Mouse (Mus musculus) midbrain, embryonic 16.5 days (tissue): ENCODE measurements around the gene Mgat4e. TPM values are rescaled to one million over a fixed set of nuclear protein-coding genes. Genes with fewer than 3 reads are reported as not detected.

Experiments used
- ATAC-seq: fragments of 200-750 bp; cut with Nextera tagmentation; 2 replicates; pipeline ENCODE4 v1.8.0; 2017; ENCODE audit warnings: moderate TSS enrichment
- H3K27ac ChIP-seq: fragments of 300-500 bp; sonication (generic); 2 replicates; pipeline ENCODE4 v1.5.1; 2014; ENCODE audit warnings: mild to moderate bottlenecking, low read length, mixed read lengths
- H3K27me3 ChIP-seq: fragments of 300-500 bp; sonication (generic); 2 replicates; pipeline ENCODE4 v1.6.1; 2014; ENCODE audit warnings: low read depth, low read length, mixed read lengths; ENCODE audit not compliant: control insufficient read depth, insufficient read depth
- H3K36me3 ChIP-seq: fragments of 300-500 bp; sonication (generic); 2 replicates; pipeline ENCODE4 v1.6.1; 2014; ENCODE audit warnings: mild to moderate bottlenecking, low read length, moderate library complexity, mixed read lengths; ENCODE audit not compliant: control insufficient read depth, insufficient read depth
- H3K4me1 ChIP-seq: fragments of 300-500 bp; sonication (generic); 2 replicates; pipeline ENCODE4 v1.6.1; 2014; ENCODE audit warnings: mild to moderate bottlenecking, low read length, mixed read lengths; ENCODE audit not compliant: control insufficient read depth, insufficient read depth
- H3K4me2 ChIP-seq: fragments of 300-500 bp; sonication (generic); 2 replicates; pipeline ENCODE4 v1.6.1; 2014; ENCODE audit warnings: mild to moderate bottlenecking, low read length, mixed read lengths
- H3K4me3 ChIP-seq: fragments of 300-500 bp; sonication (generic); 2 replicates; pipeline ENCODE4 v1.5.1; 2014; ENCODE audit warnings: low read depth, mild to moderate bottlenecking, low read length, moderate library complexity, mixed read lengths
- H3K9ac ChIP-seq: fragments of 300-500 bp; sonication (generic); 2 replicates; pipeline ENCODE4 v1.6.1; 2014; ENCODE audit warnings: low read depth, low read length, mixed read lengths
- H3K9me3 ChIP-seq: fragments of 300-500 bp; sonication (generic); replicated peaks from 2 replicates; pipeline ENCODE4 v1.6.1; 2014; ENCODE audit warnings: mild to moderate bottlenecking, low read length, mixed read lengths; ENCODE audit not compliant: control insufficient read depth, poor library complexity, severe bottlenecking
- WGBS: fragments of 180-500 bp; shearing (Covaris S2); extraction: QIAGEN DNeasy Blood & Tissue Kit; methylation state at CpG from one replicate; pipeline ENCODE4 v1.1.7; 2014; 5-methylcytosine and 5-hydroxymethylcytosine counted together
- polyA plus RNA-seq: library from polyadenylated mRNA; unstranded; fragments of >200 nt; fragmentation: Nextera tagmentation; extraction: Ambion mirVana; gene quantifications from 2 replicates; pipeline ENCODE4 v1.2.1, GENCODE M21; 2015

Mgat4e gene
- polyA plus RNA-seq, 1 experiment from 2014 or later: not detected

DNA sequence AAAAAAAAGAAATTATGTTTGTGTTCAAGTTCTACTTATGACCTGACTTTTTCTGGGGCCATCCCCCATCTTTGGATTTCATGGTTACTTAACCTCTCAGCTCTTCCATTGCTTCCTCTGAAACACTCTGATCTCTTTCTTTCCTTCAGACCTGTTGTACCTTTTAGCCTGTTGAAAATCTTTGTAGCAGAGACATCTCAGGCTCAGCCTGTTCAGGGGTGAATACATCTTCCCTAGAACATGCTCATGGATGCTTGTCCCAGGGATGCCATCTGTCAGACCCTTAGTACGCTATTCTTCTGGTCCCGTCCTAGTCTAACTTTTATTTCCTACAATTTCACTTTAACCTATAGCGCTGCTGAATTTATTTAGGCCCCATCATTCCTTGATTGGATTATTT lies 9.7 kb upstream of the Mgat4e start:
- H3K9ac ChIP-seq: no peak overlapping the region
- no peak overlapping the region for H3K4me2 ChIP-seq
- no peak overlapping the region for H3K4me3 ChIP-seq
- no peak overlapping the region for H3K27ac ChIP-seq
- H3K4me1 ChIP-seq: peaks cover 27% of the 10 kb centered on the region
- WGBS: 80% methylated on average over 3 of the region's 3 CpGs
- H3K27me3 ChIP-seq: no peaks in the 10 kb centered on the region
- no peaks in the 10 kb centered on the region for H3K9me3 ChIP-seq
- no peaks in the 10 kb centered on the region for H3K36me3 ChIP-seq
- ATAC-seq: no peak

DNA sequence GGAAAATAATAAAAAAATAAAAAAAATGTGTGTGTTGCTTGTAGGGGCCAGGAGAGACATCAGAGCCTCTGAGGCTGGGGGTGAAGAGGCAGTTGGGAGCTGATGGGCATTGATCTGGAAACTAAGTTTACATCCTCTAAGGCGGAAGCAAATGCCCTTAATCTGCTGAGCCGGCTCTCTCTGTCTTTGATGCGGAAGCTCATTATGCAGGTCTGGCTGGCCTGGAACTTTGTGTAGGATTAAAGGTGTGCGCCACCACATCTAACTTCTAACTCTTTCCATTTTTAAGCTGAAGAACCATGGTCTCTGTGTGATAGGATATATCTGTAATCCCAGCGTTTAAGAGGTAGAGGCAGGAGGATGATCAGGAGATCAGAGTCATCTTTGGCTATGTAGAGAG lies 9.0 kb upstream of the Mgat4e start:
- Histone ChIP-seq H3K27ac (no peak overlapping the region), H3K4me1 (peaks cover 22% of the 10 kb centered on the region), H3K4me2 (no peak overlapping the region), H3K27me3 (no peaks in the 10 kb centered on the region), H3K9me3 (no peaks in the 10 kb centered on the region), H3K9ac (no peak overlapping the region), H3K36me3 (no peaks in the 10 kb centered on the region), H3K4me3 (no peak overlapping the region)
- no peak for ATAC-seq
- WGBS: 26% methylated on average over 5 of the region's 5 CpGs

DNA sequence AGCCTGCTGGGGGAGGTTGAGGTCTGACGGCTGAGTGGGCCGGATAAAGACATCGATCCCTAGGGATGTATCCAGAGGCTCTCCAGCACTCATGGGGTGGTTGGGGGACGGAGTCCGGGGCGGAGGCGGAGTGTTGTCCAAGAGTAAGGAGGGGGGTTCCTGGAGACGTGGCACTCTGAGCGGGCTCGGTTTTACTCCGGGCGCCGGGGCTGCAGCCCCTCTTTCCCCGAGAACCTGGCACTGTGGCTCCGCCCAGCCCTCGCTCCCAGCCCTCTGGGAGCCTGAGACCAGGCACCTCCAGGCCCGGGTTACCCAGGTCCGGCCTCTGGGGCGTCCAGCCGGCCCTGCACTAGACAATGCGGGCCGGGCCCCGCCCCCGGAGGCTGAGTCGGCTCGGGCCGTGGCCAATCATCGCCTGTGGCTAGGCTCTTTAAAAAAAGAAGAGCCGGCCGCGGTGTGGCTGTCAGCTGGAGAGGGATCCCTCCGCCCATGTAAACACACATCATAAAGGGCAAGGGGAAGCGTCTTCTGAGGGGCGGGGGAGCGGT lies 7.3 kb upstream of the Mgat4e start:
- peak overlapping the region; percentile 76 for H3K4me2 ChIP-seq
- peak; percentile 96 for ATAC-seq
- H3K36me3 ChIP-seq: no peaks in the 10 kb centered on the region
- H3K27ac ChIP-seq: peak overlapping the region; percentile 96
- WGBS: under 1% methylated on average over 35 of the region's 35 CpGs
- peaks cover 9% of the 10 kb centered on the region for H3K4me1 ChIP-seq
- H3K9me3 ChIP-seq: no peaks in the 10 kb centered on the region
- no peaks in the 10 kb centered on the region for H3K27me3 ChIP-seq
- H3K4me3 ChIP-seq: peak overlapping the region; percentile 74
- peak overlapping the region; percentile 90 for H3K9ac ChIP-seq

DNA sequence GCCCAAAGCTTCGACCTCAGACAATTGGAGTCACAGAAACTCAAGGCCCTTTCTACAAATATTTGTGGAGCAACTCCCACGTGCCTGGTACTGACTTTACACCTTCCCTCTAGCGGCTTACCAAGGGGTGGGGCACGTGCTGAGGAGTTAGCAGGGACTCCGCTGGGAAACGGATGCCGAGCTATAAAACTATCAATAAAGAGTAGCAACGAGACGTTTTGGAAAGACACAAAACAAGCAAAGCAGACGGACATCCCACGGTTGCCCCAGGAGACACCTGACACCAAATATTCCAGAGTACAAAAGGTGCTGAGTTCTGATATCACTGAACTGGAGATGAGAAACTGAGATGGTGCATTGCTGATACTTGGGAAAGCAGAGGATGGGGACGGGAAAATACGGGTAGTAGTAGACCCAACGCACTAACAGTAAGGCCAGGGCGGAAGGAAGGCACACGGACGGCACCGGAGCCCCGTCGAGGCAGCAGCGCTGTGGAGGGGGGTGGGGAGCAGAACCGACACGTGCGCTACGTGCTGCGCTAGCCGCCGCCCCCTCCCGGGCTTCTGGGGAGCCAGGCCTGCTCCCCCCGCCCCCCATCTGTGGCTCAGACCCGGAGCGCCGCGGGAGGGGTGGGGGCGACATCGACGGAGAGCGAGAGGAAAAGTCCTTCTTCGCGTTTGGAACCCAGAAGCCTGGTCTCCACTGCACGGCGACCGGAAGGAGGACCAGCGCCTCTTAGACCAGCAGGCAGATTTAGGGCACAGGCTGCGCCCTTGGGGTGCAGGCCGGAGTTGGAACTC lies 6.6 kb upstream of the Mgat4e start:
- peak; percentile 59 for ATAC-seq
- Histone ChIP-seq H3K27ac (peak overlapping the region; percentile 96), H3K27me3 (no peaks in the 10 kb centered on the region), H3K9ac (peak overlapping the region; percentile 90), H3K4me1 (peaks cover 9% of the 10 kb centered on the region), H3K9me3 (no peaks in the 10 kb centered on the region), H3K4me3 (peak overlapping the region; percentile 74), H3K4me2 (peak overlapping the region; percentile 76), H3K36me3 (no peaks in the 10 kb centered on the region)
- WGBS: 1% methylated on average over 34 of the region's 46 CpGs

DNA sequence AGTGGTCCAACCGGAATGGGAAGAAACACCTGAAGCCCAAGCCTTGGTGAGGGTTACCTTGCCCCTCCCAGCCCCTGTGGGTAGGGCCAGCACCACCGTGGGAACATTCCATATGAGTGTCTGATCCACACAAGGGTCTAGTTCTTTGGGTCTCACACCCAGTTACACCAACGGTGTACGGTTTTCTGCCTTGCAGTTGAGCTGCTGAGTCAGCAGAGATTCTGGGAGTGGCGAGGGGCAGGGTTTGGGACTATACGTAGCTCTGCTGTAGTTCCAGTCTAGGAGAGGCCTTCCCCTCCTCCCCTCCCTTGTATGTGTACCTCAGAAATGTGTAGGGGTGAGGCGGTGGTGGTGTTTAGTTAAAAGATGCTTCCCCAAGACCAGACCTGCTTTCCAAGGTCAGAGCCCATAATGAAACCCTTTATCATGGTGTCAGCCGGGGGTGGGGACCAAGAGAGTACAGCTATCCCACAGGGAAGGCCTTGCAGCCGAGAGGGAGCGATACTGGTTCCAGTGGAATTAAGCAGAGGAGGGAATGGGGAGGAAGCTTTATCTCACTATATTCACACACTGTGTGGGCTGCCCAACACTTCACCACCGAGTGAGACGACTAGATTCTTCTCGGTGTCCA lies 5.9 kb upstream of the Mgat4e start:
- Histone ChIP-seq H3K36me3 (no peaks in the 10 kb centered on the region), H3K4me3 (no peak overlapping the region), H3K9me3 (no peaks in the 10 kb centered on the region), H3K4me1 (peaks cover 9% of the 10 kb centered on the region), H3K4me2 (peak overlapping the region; percentile 76), H3K27me3 (no peaks in the 10 kb centered on the region), H3K9ac (no peak overlapping the region), H3K27ac (no peak overlapping the region)
- no peak for ATAC-seq
- WGBS: 32% methylated on average over 13 of the region's 13 CpGs

DNA sequence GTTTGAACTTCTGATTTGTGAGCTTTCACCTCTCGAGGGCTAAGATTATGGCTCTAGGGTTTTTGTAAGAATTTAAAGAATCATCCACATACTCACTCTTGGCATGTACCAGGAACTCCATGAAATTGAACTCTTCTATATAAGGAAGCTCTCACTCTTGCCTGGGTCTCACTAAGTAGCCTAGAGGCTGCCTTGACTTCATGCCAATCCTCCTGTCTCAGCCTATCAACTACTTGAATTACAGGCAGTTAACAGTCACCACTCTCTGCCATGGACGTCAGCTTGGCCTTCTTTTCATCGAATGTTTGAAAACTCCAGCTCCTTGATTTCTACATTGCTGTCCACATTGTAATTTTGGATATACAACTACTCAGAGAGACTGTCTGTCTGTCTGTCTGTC lies 2.9 kb upstream of the Mgat4e start:
- no peaks in the 10 kb centered on the region for H3K36me3 ChIP-seq
- ATAC-seq: no peak
- no peaks in the 10 kb centered on the region for H3K9me3 ChIP-seq
- no peaks in the 10 kb centered on the region for H3K27me3 ChIP-seq
- no peak overlapping the region for H3K9ac ChIP-seq
- H3K4me3 ChIP-seq: no peak overlapping the region
- H3K27ac ChIP-seq: no peak overlapping the region
- H3K4me2 ChIP-seq: no peak overlapping the region
- H3K4me1 ChIP-seq: peaks cover 2% of the 10 kb centered on the region; the same call in 1 of the 2 replicates
- WGBS: 73% methylated on average over 3 of the region's 3 CpGs

GRCm38 (mm10) chr1:134551869-134552268 lies 2.4 kb upstream of the Mgat4e start:
- ATAC-seq: no peak
- Histone ChIP-seq H3K4me2 (no peak overlapping the region), H3K9ac (no peak overlapping the region), H3K27me3 (no peaks in the 10 kb centered on the region), H3K36me3 (no peaks in the 10 kb centered on the region), H3K9me3 (no peaks in the 10 kb centered on the region), H3K4me3 (no peak overlapping the region), H3K4me1 (no peaks in the 10 kb centered on the region), H3K27ac (no peak overlapping the region)
- WGBS: 82% methylated on average over 3 of the region's 3 CpGs

GRCm38 (mm10) chr1:134548231-134548630 lies 1.3 kb downstream of the Mgat4e start:
- no peak for ATAC-seq
- Histone ChIP-seq H3K27me3 (no peaks in the 10 kb centered on the region), H3K4me2 (no peak overlapping the region), H3K4me3 (no peak overlapping the region), H3K27ac (no peak overlapping the region), H3K9me3 (no peaks in the 10 kb centered on the region; the same call in 1 of the 2 replicates), H3K36me3 (no peaks in the 10 kb centered on the region), H3K9ac (no peak overlapping the region), H3K4me1 (no peaks in the 10 kb centered on the region)
- 71% methylated on average over 4 of the region's 4 CpGs for WGBS

DNA sequence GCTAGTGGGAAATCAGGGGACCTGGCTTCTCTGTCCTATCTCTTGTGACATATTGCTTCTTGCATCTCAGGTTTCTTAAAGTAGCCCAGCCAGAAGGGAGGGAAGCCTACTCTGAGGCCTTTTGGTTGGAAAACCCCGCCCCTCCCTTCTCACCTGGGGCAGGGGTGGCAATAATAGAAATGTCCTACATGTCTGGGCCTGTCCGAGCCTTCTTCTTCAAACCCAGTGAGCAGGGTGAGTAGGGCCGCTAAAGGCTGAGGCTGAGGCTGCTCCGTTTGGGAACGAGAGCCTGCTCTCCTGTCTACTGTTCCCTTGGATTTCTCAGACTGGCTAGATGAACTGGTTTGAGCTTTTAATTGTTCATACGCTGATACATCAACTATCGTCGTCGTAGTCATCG lies 8.9 kb downstream of the Mgat4e start:
- H3K36me3 ChIP-seq: no peaks in the 10 kb centered on the region
- no peaks in the 10 kb centered on the region; the same call in 1 of the 2 replicates for H3K9me3 ChIP-seq
- WGBS: 91% methylated on average over 10 of the region's 10 CpGs
- no peak for ATAC-seq
- no peak overlapping the region for H3K9ac ChIP-seq
- H3K27me3 ChIP-seq: no peaks in the 10 kb centered on the region
- H3K4me3 ChIP-seq: no peak overlapping the region
- no peaks in the 10 kb centered on the region for H3K4me1 ChIP-seq
- no peak overlapping the region for H3K4me2 ChIP-seq
- H3K27ac ChIP-seq: no peak overlapping the region
